Mouse (Mus musculus): ENCODE measurements around the gene Fos.

GRCm38 (mm10) chr12:85467854-85468253 lies 5.8 kb upstream of the Fos start:
- TF ChIP-seq CTCF (IDR thresholded peaks at IDR 0.05; ENCODE audit: low read depth): no peak
- TF ChIP-seq EP300 (IDR thresholded peaks at IDR 0.05; ENCODE audit: low read depth): no peak

All from liver, embryonic 14.5 days (tissue).